Mouse (Mus musculus): ENCODE results near the gene Inca1. TPM values are rescaled to one million over a fixed set of nuclear protein-coding genes. Genes with fewer than 3 reads are reported as not detected.

The Inca1 gene
- polyA plus RNA-seq, 1 experiment from 2014 or later: 1.2 TPM

DNA sequence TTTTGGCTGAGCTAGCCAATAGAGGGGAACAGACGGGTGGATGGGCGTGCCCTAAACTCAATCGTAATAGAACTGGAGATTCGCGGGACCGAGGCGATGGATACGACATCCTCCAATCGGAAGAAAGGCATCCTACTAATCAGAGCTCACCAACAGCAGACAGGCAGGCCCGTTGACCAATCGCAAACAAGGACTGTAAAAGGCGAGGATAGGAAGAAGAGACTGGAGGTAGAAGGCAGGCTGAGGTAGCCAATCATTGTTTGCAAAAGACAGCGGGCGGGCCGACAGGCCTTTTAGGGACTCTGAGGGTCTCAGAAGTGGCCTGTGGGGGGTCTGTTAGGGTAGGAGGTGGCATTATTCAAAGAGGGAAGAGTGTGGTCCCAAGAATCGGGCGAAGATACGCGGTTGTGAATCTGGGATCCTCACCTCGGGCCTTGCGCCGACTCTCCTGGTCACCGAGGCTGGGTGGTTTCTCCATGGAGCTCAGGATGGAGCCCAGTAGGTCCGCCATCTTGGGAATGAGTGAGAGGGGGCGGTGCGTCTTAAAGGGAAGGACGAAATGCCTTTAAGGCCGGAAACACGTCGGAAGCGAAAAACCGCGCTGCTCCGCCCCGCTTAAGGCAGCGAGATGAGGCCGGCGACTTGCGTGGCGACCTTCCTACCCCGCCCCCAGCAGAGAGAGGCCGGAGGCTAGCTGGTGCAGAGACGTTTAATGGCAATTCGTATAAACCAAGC, 31.0 kb downstream of the Inca1 start, which contains the start of gene Spag7:
Gene Spag7 (minus strand): TSS at position 646 of the 735 bp plus-strand sequence.
- peak; percentile 96 for ATAC-seq
- peak within 1 kb of the TSS; percentile 79 for H3K4me2 ChIP-seq (ENCODE audit: low read length)
- H3K36me3 ChIP-seq (ENCODE audit: control insufficient read depth, insufficient read depth, low read length): peaks cover 8% of the 10 kb centered on the region
- H3K4me1 ChIP-seq (ENCODE audit: control insufficient read depth, insufficient read depth, low read length): peaks cover 22% of the 10 kb centered on the region
- no peaks in the 10 kb centered on the region for H3K27me3 ChIP-seq (ENCODE audit: control insufficient read depth, insufficient read depth, low read depth, low read length)
- peak within 1 kb of the TSS; percentile 62 for H3K9ac ChIP-seq (ENCODE audit: low read depth, low read length)
- H3K4me3 ChIP-seq (ENCODE audit: low read depth, low read length): peak within 1 kb of the TSS; percentile 57
- peak within 1 kb of the TSS; percentile 97 for H3K27ac ChIP-seq (ENCODE audit: low read length)
- under 1% methylated on average over 44 of the region's 44 CpGs for WGBS
- no peaks in the 10 kb centered on the region for H3K9me3 ChIP-seq (replicated peaks; ENCODE audit: control insufficient read depth, low read length, poor library complexity, severe bottlenecking)

DNA sequence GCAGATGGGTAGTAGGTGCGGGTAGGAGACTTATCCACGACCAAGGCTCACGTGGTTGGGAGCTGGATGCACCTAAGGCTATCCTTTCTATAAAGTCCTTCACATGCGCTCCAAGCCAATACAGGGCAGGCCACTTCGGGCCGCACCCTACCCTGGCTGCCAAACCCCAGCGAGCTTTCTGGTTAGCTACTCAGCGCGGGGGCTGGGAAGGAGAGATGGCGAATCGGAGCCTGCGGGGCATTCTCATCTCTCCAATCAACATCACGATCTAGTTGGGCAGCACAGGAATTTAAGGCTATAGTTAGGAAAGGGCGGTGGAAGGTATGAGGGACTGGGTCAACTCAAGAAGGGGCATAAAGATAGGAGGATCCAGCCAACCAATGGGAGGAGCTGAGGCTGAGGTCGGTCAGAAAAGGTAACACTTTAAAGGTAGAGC, 31.6 kb downstream of the Inca1 start:
- peak overlapping the region; percentile 97 for H3K27ac ChIP-seq (ENCODE audit: low read length)
- H3K27me3 ChIP-seq (ENCODE audit: control insufficient read depth, insufficient read depth, low read depth, low read length): no peaks in the 10 kb centered on the region
- peaks cover 22% of the 10 kb centered on the region for H3K4me1 ChIP-seq (ENCODE audit: control insufficient read depth, insufficient read depth, low read length)
- peak overlapping the region; percentile 69 for H3K4me2 ChIP-seq (ENCODE audit: low read length)
- WGBS: 1% methylated on average over 15 of the region's 15 CpGs
- peaks cover 9% of the 10 kb centered on the region for H3K36me3 ChIP-seq (ENCODE audit: control insufficient read depth, insufficient read depth, low read length)
- H3K9ac ChIP-seq (ENCODE audit: low read depth, low read length): peak overlapping the region; percentile 58
- no peak for ATAC-seq
- peak overlapping the region; percentile 57 for H3K4me3 ChIP-seq (ENCODE audit: low read depth, low read length)
- no peaks in the 10 kb centered on the region for H3K9me3 ChIP-seq (replicated peaks; ENCODE audit: control insufficient read depth, low read length, poor library complexity, severe bottlenecking)

DNA sequence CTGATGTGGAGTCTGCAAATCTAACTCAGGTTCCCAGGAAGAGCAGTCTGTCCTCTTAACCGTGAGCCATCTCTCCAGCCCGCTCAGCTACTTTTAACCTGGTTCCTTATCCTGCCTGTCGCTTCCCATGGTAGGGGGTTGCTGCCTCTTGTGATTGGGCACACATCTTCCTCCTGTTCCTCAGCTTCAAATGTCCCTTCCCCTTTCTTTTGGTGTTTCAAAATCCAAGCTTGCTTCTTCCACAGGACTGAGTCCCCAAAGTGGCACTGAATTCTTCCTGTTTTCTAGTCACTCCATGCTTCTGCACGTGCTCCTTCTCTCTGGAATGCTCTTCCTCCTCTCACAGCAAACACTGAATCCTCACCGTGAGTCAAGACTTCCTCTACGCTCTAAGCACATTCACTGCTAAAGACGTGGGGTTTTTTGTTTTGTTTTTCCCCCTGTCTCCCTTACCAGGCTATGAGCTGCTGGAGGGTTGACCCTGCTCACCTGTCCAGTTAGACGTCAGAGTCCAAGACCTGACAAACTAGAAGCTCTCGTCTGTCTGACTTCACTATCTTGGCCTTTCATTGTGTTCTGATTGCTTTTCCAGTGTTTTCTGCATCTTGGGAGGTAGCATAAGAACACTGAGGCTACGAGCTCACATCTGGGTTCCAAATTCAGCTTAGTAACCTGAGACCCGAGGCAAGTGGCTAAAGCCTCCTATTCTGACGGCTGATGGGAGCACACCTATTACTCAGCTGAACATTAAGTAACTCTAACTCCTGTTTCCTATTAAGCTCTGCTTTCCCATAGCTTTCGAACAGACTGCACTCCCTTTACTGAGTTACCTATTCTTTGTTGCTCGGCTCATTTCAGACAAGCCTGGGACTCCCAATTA, 32.4 kb downstream of the Inca1 start:
- Histone ChIP-seq H3K4me2 (ENCODE audit: low read length) (peak overlapping the region; percentile 69), H3K4me3 (ENCODE audit: low read depth, low read length) (peak overlapping the region; percentile 57), H3K4me1 (ENCODE audit: control insufficient read depth, insufficient read depth, low read length) (peaks cover 22% of the 10 kb centered on the region), H3K9me3 (replicated peaks; ENCODE audit: control insufficient read depth, low read length, poor library complexity, severe bottlenecking) (no peaks in the 10 kb centered on the region), H3K9ac (ENCODE audit: low read depth, low read length) (no peak overlapping the region), H3K27ac (ENCODE audit: low read length) (peak overlapping the region; percentile 97), H3K36me3 (ENCODE audit: control insufficient read depth, insufficient read depth, low read length) (peaks cover 13% of the 10 kb centered on the region), H3K27me3 (ENCODE audit: control insufficient read depth, insufficient read depth, low read depth, low read length) (no peaks in the 10 kb centered on the region)
- no peak for ATAC-seq
- 77% methylated on average over 14 of the region's 14 CpGs for whole genome bisulfite sequencing

DNA sequence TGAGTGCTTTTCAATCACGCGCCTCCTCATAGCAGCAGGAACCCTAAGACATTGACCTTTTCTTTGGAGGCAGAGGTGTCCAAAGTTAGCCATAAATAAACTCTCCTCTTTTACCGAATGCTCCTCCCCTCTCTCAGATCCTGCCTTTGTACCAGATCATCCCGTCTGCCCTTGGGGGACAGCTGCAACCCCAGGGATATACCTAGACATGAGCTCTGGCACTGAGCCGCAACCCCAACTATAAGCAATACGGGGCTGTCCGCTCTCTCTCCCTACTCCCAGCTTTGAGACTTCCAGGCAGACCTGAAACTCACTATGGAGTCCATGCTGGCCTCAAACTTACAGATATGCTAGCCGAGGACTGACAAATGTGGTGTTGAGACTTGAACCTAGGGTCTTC, 33.3 kb downstream of the Inca1 start:
- Histone ChIP-seq H3K36me3 (ENCODE audit: control insufficient read depth, insufficient read depth, low read length) (peaks cover 11% of the 10 kb centered on the region), H3K27ac (ENCODE audit: low read length) (no peak overlapping the region), H3K4me1 (ENCODE audit: control insufficient read depth, insufficient read depth, low read length) (peaks cover 22% of the 10 kb centered on the region), H3K4me2 (ENCODE audit: low read length) (no peak overlapping the region), H3K27me3 (ENCODE audit: control insufficient read depth, insufficient read depth, low read depth, low read length) (no peaks in the 10 kb centered on the region), H3K9ac (ENCODE audit: low read depth, low read length) (no peak overlapping the region), H3K9me3 (replicated peaks; ENCODE audit: control insufficient read depth, low read length, poor library complexity, severe bottlenecking) (no peaks in the 10 kb centered on the region), H3K4me3 (ENCODE audit: low read depth, low read length) (no peak overlapping the region)
- 97% methylated on average over 8 of the region's 8 CpGs for WGBS
- ATAC-seq: no peak

DNA sequence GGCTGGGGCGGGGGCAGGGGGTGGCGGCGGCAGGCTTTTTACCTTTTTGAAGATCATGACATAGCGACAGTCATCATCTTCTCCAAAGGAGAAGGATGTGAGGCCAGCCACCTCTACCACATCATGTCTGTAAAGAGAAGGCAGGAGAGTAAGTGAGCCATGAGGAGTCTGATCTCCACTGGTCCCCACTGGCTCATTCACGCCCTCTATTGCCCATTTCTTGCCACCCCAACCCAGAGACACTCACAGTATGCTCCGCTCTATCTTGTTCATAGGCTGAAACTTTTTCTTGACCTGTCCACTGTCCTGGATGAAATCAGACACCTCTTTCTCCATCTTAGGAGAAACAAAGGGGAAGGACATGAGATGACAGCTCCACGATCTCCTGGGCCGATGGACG, 35.2 kb downstream of the Inca1 start:
- no peak overlapping the region for H3K27ac ChIP-seq (ENCODE audit: low read length)
- no peak overlapping the region for H3K9ac ChIP-seq (ENCODE audit: low read depth, low read length)
- peaks cover 11% of the 10 kb centered on the region for H3K36me3 ChIP-seq (ENCODE audit: control insufficient read depth, insufficient read depth, low read length)
- H3K9me3 ChIP-seq (replicated peaks; ENCODE audit: control insufficient read depth, low read length, poor library complexity, severe bottlenecking): no peaks in the 10 kb centered on the region
- H3K4me1 ChIP-seq (ENCODE audit: control insufficient read depth, insufficient read depth, low read length): peaks cover 10% of the 10 kb centered on the region
- no peak overlapping the region for H3K4me2 ChIP-seq (ENCODE audit: low read length)
- H3K27me3 ChIP-seq (ENCODE audit: control insufficient read depth, insufficient read depth, low read depth, low read length): no peaks in the 10 kb centered on the region
- no peak for ATAC-seq
- 94% methylated on average over 9 of the region's 9 CpGs for WGBS
- H3K4me3 ChIP-seq (ENCODE audit: low read depth, low read length): no peak overlapping the region

DNA sequence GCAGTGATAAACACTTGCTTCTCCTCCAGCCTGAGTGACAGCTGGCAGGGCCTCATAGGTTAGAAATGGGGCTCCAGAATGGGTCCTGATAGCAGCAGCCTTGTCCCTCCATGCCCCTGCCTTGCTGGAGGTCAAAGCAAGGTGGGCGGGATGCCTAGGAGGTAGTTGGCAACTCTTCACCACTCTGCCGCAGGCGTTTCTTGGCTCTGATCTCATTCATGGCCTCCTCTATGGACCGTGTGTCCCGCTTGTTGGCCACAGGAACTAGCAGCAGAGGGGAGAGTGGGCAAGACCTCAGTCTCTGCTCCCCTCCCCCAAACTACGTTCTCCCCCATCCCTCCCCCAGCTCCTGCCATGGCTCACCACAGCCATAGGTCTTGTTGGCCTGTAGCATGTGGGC, 36.0 kb downstream of the Inca1 start:
- Histone ChIP-seq H3K9me3 (replicated peaks; ENCODE audit: control insufficient read depth, low read length, poor library complexity, severe bottlenecking) (no peaks in the 10 kb centered on the region), H3K27ac (ENCODE audit: low read length) (no peak overlapping the region), H3K4me2 (ENCODE audit: low read length) (no peak overlapping the region), H3K36me3 (ENCODE audit: control insufficient read depth, insufficient read depth, low read length) (peaks cover 11% of the 10 kb centered on the region), H3K9ac (ENCODE audit: low read depth, low read length) (no peak overlapping the region), H3K4me1 (ENCODE audit: control insufficient read depth, insufficient read depth, low read length) (peaks cover 10% of the 10 kb centered on the region), H3K27me3 (ENCODE audit: control insufficient read depth, insufficient read depth, low read depth, low read length) (no peaks in the 10 kb centered on the region), H3K4me3 (ENCODE audit: low read depth, low read length) (no peak overlapping the region)
- WGBS: 92% methylated on average over 6 of the region's 6 CpGs
- ATAC-seq: no peak

DNA sequence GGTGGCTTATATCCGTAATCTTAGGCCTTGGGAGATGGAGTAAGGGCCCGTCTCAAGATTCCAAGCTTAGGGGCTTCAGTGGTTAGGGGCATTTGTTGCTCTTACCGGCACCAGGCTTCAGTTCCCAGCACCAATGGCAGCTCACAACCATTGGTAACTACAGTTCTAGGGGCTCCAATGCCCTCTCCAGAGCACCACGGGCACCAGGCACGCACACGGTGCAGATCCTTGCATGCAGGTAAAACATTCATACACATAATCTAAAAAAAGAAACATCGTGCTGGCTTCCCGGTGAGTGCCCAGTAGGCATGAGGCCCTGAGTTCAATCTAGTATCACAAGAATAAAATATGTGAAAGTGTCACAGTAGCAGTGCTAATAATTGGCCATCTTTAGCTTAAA, 36.9 kb downstream of the Inca1 start:
- no peak overlapping the region for H3K27ac ChIP-seq (ENCODE audit: low read length)
- H3K4me1 ChIP-seq (ENCODE audit: control insufficient read depth, insufficient read depth, low read length): peaks cover 10% of the 10 kb centered on the region
- H3K4me3 ChIP-seq (ENCODE audit: low read depth, low read length): no peak overlapping the region
- no peak overlapping the region for H3K4me2 ChIP-seq (ENCODE audit: low read length)
- no peaks in the 10 kb centered on the region for H3K9me3 ChIP-seq (replicated peaks; ENCODE audit: control insufficient read depth, low read length, poor library complexity, severe bottlenecking)
- ATAC-seq: no peak
- no peaks in the 10 kb centered on the region for H3K27me3 ChIP-seq (ENCODE audit: control insufficient read depth, insufficient read depth, low read depth, low read length)
- H3K9ac ChIP-seq (ENCODE audit: low read depth, low read length): no peak overlapping the region
- H3K36me3 ChIP-seq (ENCODE audit: control insufficient read depth, insufficient read depth, low read length): peaks cover 11% of the 10 kb centered on the region
- WGBS: 86% methylated on average over 8 of the region's 8 CpGs

DNA sequence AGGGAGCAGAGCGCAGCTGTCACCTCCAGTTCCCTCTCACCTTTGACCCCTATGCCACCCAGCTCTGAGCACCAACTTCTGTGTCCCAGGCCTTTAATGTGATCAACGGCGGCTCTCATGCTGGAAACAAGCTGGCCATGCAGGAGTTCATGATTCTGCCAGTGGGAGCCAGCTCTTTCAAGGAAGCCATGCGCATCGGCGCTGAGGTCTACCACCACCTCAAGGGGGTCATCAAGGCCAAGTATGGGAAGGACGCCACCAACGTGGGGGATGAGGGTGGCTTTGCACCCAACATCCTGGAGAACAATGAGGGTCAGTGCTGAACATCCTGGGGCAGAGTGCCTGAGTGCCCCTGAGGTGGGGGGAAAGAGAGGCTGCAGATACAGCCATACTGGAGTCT, 39.4 kb downstream of the Inca1 start:
- Histone ChIP-seq H3K27ac (ENCODE audit: low read length) (no peak overlapping the region), H3K36me3 (ENCODE audit: control insufficient read depth, insufficient read depth, low read length) (peaks cover 11% of the 10 kb centered on the region), H3K4me3 (ENCODE audit: low read depth, low read length) (no peak overlapping the region), H3K9ac (ENCODE audit: low read depth, low read length) (no peak overlapping the region), H3K9me3 (replicated peaks; ENCODE audit: control insufficient read depth, low read length, poor library complexity, severe bottlenecking) (no peaks in the 10 kb centered on the region), H3K4me2 (ENCODE audit: low read length) (no peak overlapping the region), H3K4me1 (ENCODE audit: control insufficient read depth, insufficient read depth, low read length) (peaks cover 10% of the 10 kb centered on the region; the same call in 1 of the 2 replicates), H3K27me3 (ENCODE audit: control insufficient read depth, insufficient read depth, low read depth, low read length) (no peaks in the 10 kb centered on the region)
- no peak for ATAC-seq
- 93% methylated on average over 8 of the region's 8 CpGs for WGBS

DNA sequence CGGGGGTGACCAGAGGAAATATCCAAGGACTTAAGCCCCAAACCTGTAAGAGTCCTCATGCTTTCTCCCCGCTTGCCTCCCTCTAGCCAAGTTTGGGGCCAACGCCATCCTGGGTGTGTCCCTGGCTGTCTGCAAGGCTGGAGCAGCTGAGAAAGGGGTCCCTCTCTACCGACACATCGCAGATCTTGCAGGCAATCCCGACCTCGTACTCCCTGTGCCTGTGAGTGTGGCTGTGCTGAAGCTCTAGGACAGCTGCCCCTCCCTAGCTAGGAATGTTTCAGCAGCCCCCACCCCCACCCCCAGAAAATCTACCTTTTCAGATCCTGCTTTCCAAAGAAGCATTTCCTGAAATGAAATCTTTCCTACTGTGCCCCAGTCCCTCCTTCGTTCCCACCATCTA, 41.0 kb downstream of the Inca1 start:
- Histone ChIP-seq H3K36me3 (ENCODE audit: control insufficient read depth, insufficient read depth, low read length) (peaks cover 5% of the 10 kb centered on the region), H3K4me1 (ENCODE audit: control insufficient read depth, insufficient read depth, low read length) (peaks cover 14% of the 10 kb centered on the region; the same call in 1 of the 2 replicates), H3K27ac (ENCODE audit: low read length) (no peak overlapping the region), H3K4me2 (ENCODE audit: low read length) (no peak overlapping the region), H3K9ac (ENCODE audit: low read depth, low read length) (no peak overlapping the region), H3K27me3 (ENCODE audit: control insufficient read depth, insufficient read depth, low read depth, low read length) (no peaks in the 10 kb centered on the region), H3K9me3 (replicated peaks; ENCODE audit: control insufficient read depth, low read length, poor library complexity, severe bottlenecking) (no peaks in the 10 kb centered on the region), H3K4me3 (ENCODE audit: low read depth, low read length) (no peak overlapping the region)
- WGBS: 81% methylated on average over 8 of the region's 8 CpGs
- ATAC-seq: no peak
